Mouse (Mus musculus) stomach, embryonic 14.5 days (tissue): ENCODE measurements at regions not wholly inside any gene's neighbourhood (a gene's known extent, or its start where the extent isn't known, plus 50 kb on each side); places are given as distances from the start of the nearest gene placed in this dataset.
"Not testable (repeated sequence)": the region's sequence is repeated elsewhere in the genome, so short reads cannot be mapped to it uniquely, and the experiment has no call there.

ENCODE experiments used
- ATAC-seq: fragments of 200-750 bp; cut with Nextera tagmentation; 2 replicates; pipeline ENCODE4 v1.8.0; 2017; ENCODE audit warnings: low read depth, moderate TSS enrichment; ENCODE audit not compliant: insufficient number of reproducible peaks, insufficient read depth, low FRiP score
- H3K27ac ChIP-seq: fragments of 300-500 bp; sonication (generic); 2 replicates; pipeline ENCODE4 v1.5.1; 2014; ENCODE audit warnings: mild to moderate bottlenecking, low read length, moderate library complexity, mixed read lengths
- H3K27me3 ChIP-seq: fragments of 300-500 bp; sonication (generic); 2 replicates; pipeline ENCODE4 v1.6.1; 2014; ENCODE audit warnings: low read length, control low read depth, mixed read lengths; ENCODE audit not compliant: control insufficient read depth, insufficient read depth
- H3K36me3 ChIP-seq: fragments of 300-500 bp; sonication (generic); 2 replicates; pipeline ENCODE4 v1.6.1; 2014; ENCODE audit warnings: mild to moderate bottlenecking, control low read depth, low read length, moderate library complexity, mixed read lengths; ENCODE audit not compliant: control insufficient read depth, insufficient read depth
- H3K4me1 ChIP-seq: fragments of 300-500 bp; sonication (generic); 2 replicates; pipeline ENCODE4 v1.6.1; 2014; ENCODE audit warnings: low read length, control low read depth, mixed read lengths; ENCODE audit not compliant: control insufficient read depth, insufficient read depth
- H3K4me2 ChIP-seq: fragments of 300-500 bp; sonication (generic); replicated peaks from 2 replicates; pipeline ENCODE4 v1.6.1; 2014; ENCODE audit warnings: low read depth, low read length, control low read depth
- H3K4me3 ChIP-seq: fragments of 300-500 bp; sonication (generic); 2 replicates; pipeline ENCODE4 v1.5.1; 2014; ENCODE audit warnings: low read depth, low read length, control low read depth
- H3K9ac ChIP-seq: fragments of 300-500 bp; sonication (generic); replicated peaks from 2 replicates; pipeline ENCODE4 v1.6.1; 2014; ENCODE audit warnings: low read depth, mild to moderate bottlenecking, control low read depth, low read length, moderate library complexity, mixed read lengths
- H3K9me3 ChIP-seq: fragments of 300-500 bp; sonication (generic); 2 replicates; pipeline ENCODE4 v1.6.1; 2016; ENCODE audit warnings: low read depth, low read length, control low read depth; ENCODE audit not compliant: control insufficient read depth
- WGBS: fragments of 180-500 bp; shearing (Covaris S2); extraction: QIAGEN DNeasy Blood & Tissue Kit; methylation state at CpG from one replicate; pipeline ENCODE4 v1.1.7; 2014; 5-methylcytosine and 5-hydroxymethylcytosine counted together

DNA sequence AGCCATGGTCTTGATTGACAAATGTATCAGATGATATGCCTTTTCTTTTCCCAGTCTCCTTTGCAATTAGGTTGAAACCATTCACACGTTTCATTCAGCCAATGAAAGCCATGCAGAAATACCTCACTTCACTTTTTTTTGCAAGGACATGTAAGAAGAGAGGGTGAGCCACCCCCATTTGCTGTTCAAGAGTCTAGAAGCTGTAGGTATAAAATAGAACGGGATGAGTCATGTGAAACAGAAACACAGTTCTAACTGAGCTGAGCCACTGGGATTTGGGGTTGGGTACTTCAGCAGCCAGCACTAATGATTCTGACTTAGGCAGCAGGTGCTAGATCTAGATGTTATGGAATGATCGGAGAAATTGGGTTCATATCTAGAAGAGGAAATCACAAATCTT is 93.9 kb downstream of the Dusp6 start:
- no peaks in the 10 kb centered on the region for H3K36me3 ChIP-seq
- no peak overlapping the region for H3K4me2 ChIP-seq
- ATAC-seq, result no peak
- 82% methylated on average over 3 of the region's 3 CpGs for WGBS
- H3K9ac ChIP-seq, result no peak overlapping the region
- H3K4me1 ChIP-seq, result no peaks in the 10 kb centered on the region
- H3K9me3 ChIP-seq, result no peaks in the 10 kb centered on the region
- H3K27ac ChIP-seq, result no peak overlapping the region
- no peak overlapping the region for H3K4me3 ChIP-seq
- H3K27me3 ChIP-seq, result no peaks in the 10 kb centered on the region

- Histone ChIP-seq H3K27ac (no peak overlapping the region), H3K4me2 (no peak overlapping the region), H3K9me3 (no peaks in the 10 kb centered on the region), H3K4me1 (no peaks in the 10 kb centered on the region), H3K27me3 (no peaks in the 10 kb centered on the region), H3K9ac (no peak overlapping the region), H3K4me3 (no peak overlapping the region), H3K36me3 (no peaks in the 10 kb centered on the region)
- ATAC-seq, result no peak
- WGBS, result 65% methylated on average over 4 of the region's 4 CpGs
Observed at GRCm38 (mm10) chr10:99357347-99357746, 94.3 kb downstream of the Dusp6 start.

DNA sequence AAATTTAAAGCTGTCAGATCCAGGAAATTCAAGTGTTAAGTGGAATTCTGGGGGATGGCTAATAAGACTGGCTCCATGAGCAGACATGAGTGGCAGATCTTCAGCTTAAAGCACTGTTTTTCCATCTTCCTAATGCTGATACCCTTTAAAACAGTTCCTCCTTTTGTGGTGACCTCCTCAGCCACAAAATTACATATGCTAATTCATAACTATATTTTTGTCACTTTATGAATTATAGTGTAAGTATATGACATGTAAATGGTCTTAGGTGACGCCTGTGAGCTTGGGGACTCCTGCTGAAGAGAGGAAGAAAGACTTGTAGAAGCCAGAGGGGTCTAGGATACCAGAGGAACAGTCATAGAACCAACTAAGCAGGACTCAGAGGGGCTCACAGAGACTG is 95.2 kb downstream of the Dusp6 start:
- no peak overlapping the region for H3K4me3 ChIP-seq
- H3K9me3 ChIP-seq, result no peaks in the 10 kb centered on the region
- H3K27me3 ChIP-seq, result no peaks in the 10 kb centered on the region
- 76% methylated on average over 1 of the region's 1 CpGs for WGBS
- ATAC-seq, result no peak
- no peaks in the 10 kb centered on the region for H3K4me1 ChIP-seq
- H3K36me3 ChIP-seq, result no peaks in the 10 kb centered on the region
- no peak overlapping the region for H3K9ac ChIP-seq
- H3K27ac ChIP-seq, result no peak overlapping the region
- no peak overlapping the region for H3K4me2 ChIP-seq

DNA sequence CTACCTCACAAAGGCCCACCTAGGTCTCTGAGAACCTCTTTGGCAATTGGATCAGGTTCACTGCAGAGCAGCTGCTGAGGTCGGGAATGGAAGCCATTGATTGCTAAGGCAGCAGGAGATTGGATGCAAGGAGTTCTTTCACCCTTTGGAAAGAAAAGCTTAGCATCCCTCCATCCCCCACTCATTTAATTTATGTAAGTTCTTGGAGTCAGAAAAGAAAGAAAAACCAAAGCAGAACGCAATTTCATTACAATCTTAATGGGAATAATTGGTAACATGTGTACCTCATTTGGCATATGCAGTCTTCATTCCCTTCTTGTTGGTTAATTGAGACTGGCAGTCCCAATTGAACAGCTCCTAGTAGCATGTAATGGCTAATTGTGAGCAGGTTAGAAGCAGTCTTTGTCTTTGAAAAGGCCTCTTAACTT is 96.4 kb downstream of the Dusp6 start:
- H3K4me1 ChIP-seq, result no peaks in the 10 kb centered on the region
- no peak for ATAC-seq
- no peak overlapping the region for H3K4me3 ChIP-seq
- H3K27ac ChIP-seq, result no peak overlapping the region
- 65% methylated on average over 2 of the region's 2 CpGs for WGBS
- no peak overlapping the region for H3K4me2 ChIP-seq
- H3K27me3 ChIP-seq, result no peaks in the 10 kb centered on the region
- no peaks in the 10 kb centered on the region for H3K36me3 ChIP-seq
- no peak overlapping the region for H3K9ac ChIP-seq
- H3K9me3 ChIP-seq, result no peaks in the 10 kb centered on the region

GRCm38 (mm10) chr10:99360601-99361000 is 97.6 kb downstream of the Dusp6 start:
- not testable (repeated sequence) for H3K9ac ChIP-seq, H3K4me1 ChIP-seq, ATAC-seq, H3K4me2 ChIP-seq, H3K9me3 ChIP-seq, H3K27me3 ChIP-seq, H3K36me3 ChIP-seq, H3K27ac ChIP-seq, H3K4me3 ChIP-seq
- 52% methylated on average over 10 of the region's 10 CpGs for WGBS

DNA sequence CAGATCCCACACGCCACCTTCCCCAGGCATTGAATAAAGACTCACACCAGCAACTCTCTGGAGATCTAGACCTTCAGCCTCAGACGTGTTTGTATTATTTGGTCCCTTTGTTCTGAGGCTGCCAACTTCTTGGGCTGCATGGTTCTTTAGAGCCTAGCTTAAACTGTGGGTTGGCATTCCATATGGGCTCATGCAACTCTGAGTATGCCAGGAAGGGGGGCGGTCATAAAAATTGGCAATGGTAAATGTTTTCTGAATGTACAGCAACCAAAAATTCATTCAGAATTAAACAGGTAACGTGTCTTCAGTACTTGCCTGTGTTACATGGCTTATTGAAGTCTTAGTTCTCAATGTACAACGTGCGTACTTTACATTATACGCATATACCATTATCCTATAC is 103.1 kb downstream of the Dusp6 start:
- Histone ChIP-seq H3K9me3 (no peaks in the 10 kb centered on the region), H3K4me2 (no peak overlapping the region), H3K36me3 (no peaks in the 10 kb centered on the region), H3K27ac (no peak overlapping the region), H3K4me1 (no peaks in the 10 kb centered on the region), H3K9ac (no peak overlapping the region), H3K27me3 (no peaks in the 10 kb centered on the region), H3K4me3 (no peak overlapping the region)
- 87% methylated on average over 7 of the region's 7 CpGs for WGBS
- ATAC-seq, result no peak

- ATAC-seq, result no peak
Observed at GRCm38 (mm10) chr10:99367757-99368156, 104.7 kb downstream of the Dusp6 start.

GRCm38 (mm10) chr10:99375101-99375500 is 112.1 kb downstream of the Dusp6 start:
- Histone ChIP-seq H3K27ac (no peak overlapping the region), H3K9ac (no peak overlapping the region), H3K4me3 (no peak overlapping the region), H3K27me3 (no peaks in the 10 kb centered on the region), H3K9me3 (no peaks in the 10 kb centered on the region), H3K4me1 (no peaks in the 10 kb centered on the region), H3K36me3 (no peaks in the 10 kb centered on the region), H3K4me2 (no peak overlapping the region)
- WGBS, result 47% methylated on average over 5 of the region's 5 CpGs
- ATAC-seq, result no peak

More at GRCm38 (mm10) chr10:99367757-99368156, 104.7 kb downstream of the Dusp6 start:
- no peaks in the 10 kb centered on the region for H3K9me3 ChIP-seq
- H3K4me1 ChIP-seq, result no peaks in the 10 kb centered on the region
- H3K4me2 ChIP-seq, result no peak overlapping the region
- H3K27me3 ChIP-seq, result no peaks in the 10 kb centered on the region
- no peak overlapping the region for H3K9ac ChIP-seq
- WGBS, result 40% methylated on average over 6 of the region's 6 CpGs
- H3K4me3 ChIP-seq, result no peak overlapping the region
- H3K36me3 ChIP-seq, result no peaks in the 10 kb centered on the region
- H3K27ac ChIP-seq, result no peak overlapping the region

DNA sequence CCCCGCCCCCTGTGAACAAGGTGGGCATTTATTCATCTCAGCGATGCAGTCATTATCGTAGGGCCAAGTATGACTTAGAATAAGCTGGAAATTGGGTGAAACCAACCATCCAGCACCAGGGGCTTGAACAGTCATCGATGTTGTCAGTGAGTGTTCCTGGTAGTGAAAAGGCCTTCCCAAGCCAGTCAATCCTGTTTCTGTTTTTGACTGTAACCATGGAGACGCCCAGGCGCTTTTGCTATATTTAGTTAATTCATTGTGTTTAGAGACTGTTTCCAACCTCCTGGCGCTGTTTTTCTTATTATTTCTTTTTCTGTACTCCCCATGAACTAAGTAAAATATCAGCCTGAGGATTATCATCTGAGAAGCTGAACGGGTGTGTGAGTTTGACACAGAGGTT is 113.4 kb downstream of the Dusp6 start:
- H3K4me2 ChIP-seq, result no peak overlapping the region
- 79% methylated on average over 8 of the region's 8 CpGs for WGBS
- no peak for ATAC-seq
- H3K4me3 ChIP-seq, result no peak overlapping the region
- no peak overlapping the region for H3K27ac ChIP-seq
- no peaks in the 10 kb centered on the region for H3K27me3 ChIP-seq
- no peaks in the 10 kb centered on the region for H3K36me3 ChIP-seq
- H3K9me3 ChIP-seq, result no peaks in the 10 kb centered on the region
- no peak overlapping the region for H3K9ac ChIP-seq
- no peaks in the 10 kb centered on the region for H3K4me1 ChIP-seq
